Mouse (Mus musculus) mouse trophoblast stem cell (cell line): Measurements from ENCODE around the gene Cdk17.

Experiments used
- in situ Hi-C, 2 experiments: fragments of 300-500 bp; cut with MseI, MboI; formaldehyde crosslinking; loops; 2 replicates in 1 of 2; 3 replicates in 1 of 2; pipeline ENCODE4 v1.15.1; 2025

Gene Cdk17

DNA sequence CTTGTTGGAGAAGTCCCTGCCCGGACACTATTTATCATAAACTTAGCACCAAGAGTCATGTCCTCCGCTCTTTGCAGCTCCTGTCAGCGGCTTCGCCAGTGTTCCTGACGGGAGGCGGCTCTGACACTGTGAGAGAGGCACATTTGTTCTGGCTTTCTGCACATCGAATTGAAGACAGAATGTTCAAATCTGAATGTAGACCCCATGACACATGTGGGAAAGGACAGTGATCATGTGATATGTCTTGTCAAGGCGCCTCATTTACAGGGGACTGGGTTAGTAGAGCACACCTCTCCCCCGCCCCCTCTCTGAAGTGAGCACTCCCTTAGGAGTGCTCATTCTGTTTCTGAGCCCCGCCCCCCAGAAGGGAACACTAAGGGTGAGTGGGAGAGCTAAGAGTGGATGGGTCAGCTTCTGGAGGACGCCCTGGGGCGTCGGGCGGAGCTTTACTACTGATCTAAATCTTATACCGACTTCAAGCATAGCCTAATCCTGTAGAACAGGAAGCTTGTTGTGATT lies 101.4 kb downstream of the Cdk17 start:
- in situ Hi-C loops, result no loop called here

DNA sequence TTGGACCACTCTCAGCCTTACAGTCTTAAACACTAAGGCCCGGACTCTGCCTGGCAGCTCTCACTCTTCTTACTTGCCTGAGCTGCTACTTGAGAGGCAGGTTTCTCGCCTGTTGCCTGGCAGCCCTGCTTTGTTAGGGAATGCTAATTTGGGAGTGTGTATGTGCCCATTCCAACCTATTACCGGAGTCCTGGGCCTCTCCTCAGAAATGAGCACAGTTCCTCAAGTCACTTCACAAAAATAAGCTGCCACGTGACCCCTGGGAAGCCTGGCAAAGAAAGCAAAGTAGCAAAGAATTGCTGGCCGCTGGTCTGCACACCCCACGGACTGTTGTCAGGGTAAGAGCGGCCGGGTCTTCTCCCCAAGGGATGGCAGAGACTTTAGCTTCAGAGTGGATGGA lies 102.8 kb downstream of the Cdk17 start:
- in situ Hi-C loops, result no loop called here

DNA sequence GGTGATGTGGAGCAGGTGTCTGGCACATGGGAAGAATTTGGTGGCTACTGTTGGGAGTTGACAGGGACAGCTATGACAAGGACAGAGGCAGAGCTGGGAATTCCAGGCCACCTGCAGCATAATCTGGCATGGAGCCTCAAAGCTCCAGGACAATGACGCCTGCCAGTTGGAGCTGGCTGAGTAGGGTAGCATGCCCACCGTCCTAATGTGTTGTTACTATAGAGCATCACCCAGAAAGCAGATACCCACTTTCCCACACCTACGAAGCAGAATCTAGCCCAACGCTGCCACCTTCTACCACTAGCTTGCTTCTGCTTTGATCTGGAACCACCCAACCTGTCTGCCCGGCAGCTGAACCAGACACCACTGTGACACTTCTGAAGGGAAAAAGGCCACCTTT lies 103.3 kb downstream of the Cdk17 start:
- in situ Hi-C loops, result no loop called here

DNA sequence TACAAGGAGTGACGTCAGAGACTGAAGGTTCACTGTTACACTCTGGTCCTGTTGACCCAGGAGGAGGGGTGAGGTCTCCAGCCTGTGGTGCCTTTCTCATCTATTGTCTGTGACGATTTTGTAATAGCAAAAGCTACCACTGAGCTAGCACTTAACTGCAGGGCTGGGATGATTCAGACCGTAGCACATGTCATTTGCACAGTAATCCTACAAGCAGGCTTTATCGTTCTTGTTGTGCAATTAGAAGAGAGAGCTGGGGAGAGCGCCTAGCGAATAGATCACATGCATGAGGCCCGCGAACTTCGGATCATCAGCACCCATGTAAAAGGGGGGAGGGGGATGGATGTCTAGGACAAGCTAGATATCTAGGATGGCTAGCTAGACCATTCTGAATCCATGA lies 105.2 kb downstream of the Cdk17 start:
- in situ Hi-C loops, result no loop called here

DNA sequence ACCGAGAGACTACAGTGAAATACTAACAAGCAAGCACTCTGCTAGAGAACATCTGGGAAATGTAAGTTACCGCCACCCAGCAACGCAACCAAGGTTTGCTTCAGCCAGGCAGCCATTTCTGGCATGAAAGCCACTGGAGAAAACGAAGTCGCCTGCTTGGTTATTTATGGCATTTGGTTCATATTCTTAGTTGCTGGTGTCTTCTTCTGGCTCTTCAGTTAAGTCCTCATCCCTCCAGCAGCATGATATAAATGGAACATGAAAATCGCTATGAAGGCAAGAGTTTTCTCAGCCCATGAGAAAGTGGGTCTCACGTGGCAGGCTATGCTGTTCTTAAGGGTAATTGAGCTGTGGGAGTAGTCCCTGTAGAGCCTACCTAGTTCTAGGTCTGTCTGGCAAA lies 105.8 kb downstream of the Cdk17 start:
- in situ Hi-C loops, result no loop called here

DNA sequence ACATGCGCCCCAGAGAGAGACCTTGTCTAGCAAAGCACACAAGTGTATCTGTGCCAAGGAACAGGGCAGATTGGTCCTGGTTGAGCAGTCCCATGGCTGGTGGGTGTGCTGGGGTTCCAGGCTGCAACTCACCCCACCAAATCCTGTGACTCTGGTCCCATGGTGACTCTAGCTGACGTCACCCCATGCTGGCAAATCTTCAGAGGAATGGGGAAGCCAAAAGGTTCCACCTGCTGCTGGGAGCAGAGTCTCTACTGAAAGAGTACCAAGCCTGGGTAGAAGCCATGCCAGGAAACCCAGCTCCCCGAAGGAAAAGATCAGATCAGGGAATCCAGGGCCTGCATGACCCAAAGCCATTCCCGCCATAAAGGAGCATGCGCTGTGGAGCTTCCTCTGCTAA lies 106.8 kb downstream of the Cdk17 start:
- in situ Hi-C loops, result no loop called here

DNA sequence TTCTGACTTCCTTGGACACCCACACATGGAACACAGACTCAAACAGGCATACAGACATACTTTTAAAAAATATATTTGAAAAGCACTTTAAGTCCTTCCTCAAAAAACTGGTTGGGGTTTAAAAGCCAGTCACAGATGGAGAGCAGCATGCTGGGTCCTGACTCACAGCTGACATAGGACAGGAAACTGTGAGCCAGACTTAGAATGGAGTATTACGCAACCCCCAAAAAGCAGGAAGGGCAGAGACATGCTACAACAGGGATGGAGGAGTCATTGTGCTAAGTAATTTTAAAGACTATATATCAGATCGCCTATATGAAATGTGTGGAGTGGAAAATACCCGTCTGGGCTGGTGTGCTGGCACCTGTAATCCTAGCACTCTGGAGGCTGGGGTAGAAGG lies 107.7 kb downstream of the Cdk17 start:
- in situ Hi-C loops, result no loop called here

DNA sequence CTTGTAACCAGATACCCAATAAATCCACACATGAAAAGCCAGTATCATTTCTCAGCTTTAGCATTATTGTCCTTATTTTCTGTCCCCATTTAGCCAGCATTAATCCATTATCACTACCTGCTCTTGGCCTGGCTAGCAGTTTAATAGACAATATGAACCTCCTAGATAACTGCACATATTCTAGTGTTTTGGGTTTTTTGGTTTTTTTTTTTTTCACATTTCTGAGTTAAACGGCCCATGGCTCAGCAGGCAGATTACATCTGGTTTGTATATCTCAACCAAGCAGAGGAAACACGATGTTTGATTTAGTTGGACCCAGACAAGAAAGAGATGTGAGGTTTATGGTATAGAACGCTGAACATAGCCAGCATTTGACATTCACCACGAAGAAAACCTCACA lies 109.1 kb downstream of the Cdk17 start:
- in situ Hi-C loops, result no loop called here

DNA sequence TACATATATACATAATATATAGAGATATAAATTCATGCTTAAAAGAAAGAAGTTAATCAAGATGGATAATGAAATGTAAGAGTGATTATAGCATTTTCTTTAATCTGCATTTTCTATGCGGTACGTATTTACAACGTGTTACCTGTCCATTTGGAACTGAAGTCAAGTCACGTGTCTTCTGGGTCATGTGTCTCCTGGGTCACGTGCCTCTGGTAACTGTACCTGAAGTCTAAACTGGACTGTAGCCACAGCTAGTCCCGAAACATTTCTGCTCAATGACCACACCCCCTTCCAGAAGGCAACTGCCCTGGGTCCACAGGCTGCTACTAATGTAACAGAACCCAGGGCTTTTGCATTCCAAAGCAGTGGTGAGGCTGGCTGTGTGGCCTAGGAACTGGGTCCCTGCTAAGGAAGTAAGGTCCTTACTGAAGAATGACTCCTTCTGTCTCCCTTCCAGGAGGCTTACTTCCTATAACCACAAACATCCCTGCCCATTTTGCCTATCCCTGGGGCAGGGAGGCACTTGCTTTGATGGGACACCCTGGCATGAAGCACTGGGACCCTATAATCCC lies 110.3 kb downstream of the Cdk17 start:
- in situ Hi-C loops, result no loop called here

DNA sequence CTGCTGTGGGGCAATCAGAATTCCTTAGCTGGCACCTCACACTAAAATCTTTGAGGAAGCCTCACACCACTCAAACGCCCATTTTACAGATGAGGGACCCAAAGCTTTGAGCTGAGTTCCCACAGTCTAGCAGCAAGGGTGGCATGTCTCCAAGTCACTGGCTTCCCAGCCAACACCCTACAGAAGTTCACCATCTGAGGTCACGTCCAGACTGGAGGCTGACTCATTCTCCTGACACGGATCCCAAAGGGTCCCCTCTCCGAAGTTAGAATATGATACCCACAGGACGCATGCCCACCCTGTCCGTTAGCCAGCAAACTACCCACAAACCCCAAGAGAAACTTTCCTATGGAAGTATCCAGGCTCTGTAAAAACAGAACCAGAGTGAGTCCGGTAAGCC lies 111.2 kb downstream of the Cdk17 start:
- in situ Hi-C loops, result no loop called here

DNA sequence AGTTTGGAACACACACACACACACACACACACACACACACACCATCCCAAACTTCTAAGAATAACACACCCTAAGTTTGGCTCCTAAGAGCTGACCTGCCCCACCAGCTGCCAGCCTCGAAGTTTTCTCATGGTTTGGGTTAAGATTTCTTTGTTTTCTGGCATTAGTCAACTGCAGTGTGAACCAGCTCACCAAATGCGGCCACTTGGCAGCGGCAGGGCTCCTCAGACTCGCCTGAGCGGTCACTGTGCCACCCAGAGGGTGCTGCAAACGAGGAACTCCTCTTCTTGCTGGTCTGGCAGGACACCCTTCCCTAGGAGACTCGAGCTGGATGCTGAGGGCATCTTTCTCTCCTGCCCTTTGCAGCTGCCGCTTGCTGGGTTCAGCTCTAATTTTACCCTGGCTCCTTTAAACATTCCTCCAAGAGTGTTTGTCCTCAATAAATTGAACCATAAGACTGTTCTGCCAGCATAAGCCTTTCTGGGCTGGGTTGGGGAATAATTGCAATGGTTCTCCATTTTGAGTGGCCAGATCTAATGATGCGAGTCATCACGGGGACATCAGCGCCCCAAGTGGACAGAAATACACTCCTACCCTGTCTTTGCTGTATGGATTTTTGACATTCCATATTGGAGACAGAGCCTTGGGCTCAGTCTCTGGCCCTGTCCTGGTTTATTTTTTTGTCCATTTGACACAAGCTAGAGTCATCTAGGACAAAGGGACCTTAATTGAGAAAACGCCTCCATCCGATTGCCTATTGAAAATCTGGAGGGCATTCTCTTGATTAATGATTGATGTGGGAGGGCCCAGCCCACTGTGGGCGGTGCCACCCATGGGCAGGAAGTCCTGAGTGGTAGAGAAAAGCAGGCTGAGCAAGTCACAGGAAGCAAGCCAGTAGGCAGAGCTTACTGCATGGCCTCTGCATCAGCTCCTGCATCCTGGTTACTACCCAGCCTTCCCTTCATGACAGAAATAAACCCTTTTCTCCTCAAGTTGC lies 112.6 kb downstream of the Cdk17 start:
- in situ Hi-C loops, result no loop called here

DNA sequence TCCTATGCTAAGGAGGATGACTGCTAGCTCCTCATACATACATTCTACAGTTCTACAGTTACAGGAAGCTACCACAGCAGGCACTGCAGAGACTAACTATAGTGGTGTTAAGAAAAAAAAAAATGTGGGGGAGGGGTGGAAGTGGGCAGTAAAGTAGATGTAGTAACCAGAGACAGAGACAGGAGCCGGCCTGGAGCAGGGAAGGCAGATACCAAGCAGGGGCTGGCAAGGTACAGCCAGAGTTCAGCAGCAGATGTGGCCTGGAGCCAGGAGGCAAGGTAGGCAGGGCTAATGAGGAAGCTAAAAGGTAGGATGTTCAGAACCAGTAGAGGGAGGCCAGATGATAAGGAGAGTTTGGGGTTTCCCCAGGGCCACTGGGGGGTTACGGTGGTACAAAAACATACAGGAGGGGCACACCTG lies 113.6 kb downstream of the Cdk17 start:
- in situ Hi-C loops, result no loop called here

DNA sequence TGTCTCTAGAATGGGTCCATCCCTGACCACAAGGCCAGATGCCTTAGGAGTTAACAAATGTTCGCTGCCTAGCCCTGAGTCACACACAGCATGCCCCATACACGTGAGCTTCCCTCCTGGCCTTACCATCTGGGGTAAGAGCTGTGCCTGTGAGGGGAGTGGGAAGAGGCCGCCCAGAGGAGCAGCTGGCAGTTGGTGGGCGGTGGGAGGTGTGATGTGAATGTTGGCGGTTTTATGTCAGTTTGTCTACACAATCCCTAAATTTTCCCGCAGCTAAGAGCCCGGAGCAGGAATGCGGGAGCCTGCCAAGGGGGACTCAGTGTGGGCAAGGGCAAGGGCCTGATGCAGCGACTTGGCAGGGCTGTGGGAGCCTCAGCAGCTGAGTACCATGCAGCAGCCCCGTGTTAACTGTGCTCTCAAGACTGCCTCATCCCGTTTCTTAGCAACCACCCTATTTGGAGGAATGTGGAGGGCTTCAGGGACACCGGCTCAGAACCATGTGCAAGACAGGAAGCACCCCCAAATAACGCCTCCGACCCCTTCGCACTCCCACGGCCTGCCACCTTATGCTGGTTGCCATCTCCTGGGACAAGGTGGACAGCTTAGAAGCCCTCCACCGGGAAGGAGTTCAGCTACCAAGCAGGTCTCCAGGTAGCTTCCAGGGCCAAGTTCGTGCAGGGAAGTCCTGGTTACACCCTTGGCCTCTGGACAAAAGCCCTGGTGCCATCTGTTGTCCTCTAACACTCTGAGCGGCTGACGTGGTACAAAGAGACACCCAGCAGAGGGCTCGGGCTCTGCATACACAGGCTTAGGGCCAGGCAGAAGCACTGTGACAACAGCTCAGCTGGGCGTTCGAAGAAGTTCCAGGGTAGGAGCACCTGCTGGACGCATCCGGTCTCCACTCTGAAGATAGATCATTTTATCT lies 114.8 kb downstream of the Cdk17 start:
- in situ Hi-C loops, result no loop called here

DNA sequence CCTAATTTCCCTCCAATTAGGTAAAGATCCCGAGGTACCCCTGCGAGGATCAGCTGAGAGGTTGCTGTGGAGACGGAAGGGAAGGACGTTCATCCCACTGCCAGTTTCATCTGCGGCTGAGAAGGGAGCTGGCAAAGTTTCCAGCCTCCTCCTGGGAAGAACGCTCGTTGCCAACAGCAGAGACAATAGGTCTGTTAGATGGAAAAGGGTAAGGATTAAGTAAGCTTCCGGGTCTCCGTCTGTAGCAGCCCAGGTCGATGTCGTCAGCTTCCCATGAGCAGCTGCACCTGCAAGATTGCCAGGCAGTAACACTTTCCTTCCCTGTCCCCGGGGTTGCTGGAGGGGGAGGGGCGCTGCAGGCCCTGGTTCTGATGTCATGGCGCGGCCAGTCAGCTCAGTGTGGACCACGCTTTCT lies 115.7 kb downstream of the Cdk17 start:
- in situ Hi-C loops, result no loop called here

DNA sequence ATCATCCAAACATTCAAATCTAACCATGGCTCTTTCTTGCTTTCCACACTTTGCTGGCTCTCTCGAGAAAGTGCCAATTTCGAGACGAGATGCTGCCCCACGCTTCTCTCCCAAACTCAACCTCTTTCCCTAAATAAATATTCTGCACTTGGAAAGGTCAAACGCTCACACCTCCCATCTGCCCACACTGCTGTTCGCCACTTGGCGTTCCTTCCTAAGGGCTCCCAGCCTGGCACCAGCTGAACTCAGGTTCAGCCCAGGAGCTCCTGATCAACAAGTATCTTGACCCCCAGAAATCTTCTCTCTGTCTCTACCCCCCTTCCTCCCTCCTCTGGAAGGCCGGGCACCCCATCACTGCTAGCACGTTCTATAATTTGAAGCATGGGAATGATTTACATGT lies 116.2 kb downstream of the Cdk17 start:
- in situ Hi-C loops, result no loop called here

DNA sequence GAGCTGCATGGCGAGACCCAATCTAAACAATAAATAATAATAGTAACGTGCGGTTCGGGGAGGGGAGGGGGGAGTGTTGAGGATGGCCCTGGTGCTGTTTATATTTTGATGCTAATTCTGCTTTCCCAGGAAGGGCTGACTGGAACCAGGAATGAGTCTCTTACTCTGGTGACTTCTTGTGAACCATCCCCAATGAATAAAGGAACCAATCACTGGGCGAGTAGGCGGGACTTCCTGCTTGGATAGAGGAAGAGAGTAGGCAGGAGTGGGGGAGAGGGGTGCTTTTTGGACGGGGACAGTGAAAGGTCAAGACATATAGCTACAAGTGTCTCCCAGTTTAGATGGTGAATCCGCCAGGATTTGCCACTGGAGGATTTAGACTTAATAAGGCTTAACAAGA lies 117.7 kb downstream of the Cdk17 start:
- in situ Hi-C loops, result no loop called here

DNA sequence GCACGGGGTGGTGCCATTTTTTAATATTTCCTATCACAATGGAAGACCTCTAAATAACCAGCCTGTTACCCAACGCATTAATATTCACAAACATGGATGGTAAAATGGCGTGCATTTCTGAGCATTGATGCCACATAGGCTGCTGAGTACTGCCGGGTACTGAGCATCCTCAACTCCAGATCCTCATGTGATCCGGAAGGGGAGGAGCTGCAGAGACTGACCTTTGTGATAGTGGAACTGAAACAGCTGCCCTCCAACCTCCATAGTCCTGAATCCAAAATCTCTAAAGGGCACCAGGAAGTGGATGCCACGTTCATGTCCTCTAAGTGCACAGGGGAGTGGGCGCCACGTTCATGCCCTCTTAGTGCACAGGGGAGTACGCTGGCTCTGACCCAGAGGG lies 118.4 kb downstream of the Cdk17 start:
- in situ Hi-C loops, result no loop called here

DNA sequence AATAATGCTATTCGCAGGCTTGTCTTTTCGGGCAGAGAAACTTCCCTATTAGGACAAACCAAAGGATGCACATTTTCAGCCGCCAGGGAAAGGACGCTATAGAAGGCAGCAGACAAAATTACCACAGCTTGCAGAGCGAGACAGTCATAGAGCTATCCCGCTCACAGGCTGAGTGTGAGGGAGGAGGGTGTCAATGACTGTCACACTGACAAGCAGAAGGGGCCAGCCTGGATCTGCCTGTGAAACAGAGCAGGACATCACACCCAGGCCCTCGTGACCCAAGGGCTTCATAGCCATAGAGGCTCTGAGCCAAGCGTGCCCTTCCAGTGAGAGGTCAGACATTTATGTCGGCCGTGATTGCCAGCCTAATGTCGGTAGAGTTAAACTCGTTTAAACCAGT lies 119.9 kb downstream of the Cdk17 start:
- in situ Hi-C loops, result loop anchor here (10.0 kb wide), 1 partner anchor 206 kb away; no protein-coding TSS in a partner anchor

DNA sequence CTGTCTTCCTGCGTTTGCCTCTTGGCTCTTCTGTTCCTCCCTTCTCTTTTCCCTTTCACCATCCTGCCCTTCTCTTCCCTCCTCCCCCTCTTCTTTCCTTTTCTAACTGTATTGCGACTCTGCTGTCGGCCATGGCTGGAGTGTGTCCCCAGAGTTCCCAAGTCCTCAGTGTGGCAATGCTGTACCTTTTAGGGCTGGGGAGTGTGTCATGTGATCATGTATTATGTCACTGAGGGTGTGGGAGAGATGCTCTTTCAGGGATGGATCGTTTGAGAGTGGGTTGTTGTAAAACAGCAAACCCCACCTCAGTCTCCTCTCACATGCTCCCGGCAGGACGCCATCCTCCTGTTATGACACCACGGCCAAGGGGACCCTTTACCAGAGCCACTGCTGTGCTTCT lies 120.4 kb downstream of the Cdk17 start:
- in situ Hi-C loops, result loop anchor here (10.0 kb wide), 1 partner anchor 206 kb away; no protein-coding TSS in a partner anchor

DNA sequence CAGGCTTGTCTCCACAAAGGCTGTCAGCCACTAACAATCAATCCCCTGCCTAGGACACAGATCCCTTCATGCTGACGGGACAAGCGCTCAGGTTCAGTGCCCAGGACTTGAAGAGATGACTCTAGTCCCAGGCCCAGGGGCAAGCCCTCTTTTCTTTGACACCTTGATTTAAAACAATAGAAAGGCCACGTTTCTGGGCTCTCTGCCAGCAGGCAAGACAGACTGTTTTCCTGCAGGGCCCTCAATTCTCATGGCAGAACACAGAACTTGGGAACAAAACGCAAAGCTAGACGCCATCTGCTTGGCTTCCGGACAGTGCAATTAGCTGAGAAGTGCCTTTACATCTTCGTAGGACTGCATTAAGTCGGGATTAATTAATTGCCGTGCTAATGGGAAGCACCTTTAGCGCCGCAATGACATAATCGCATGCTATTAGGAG lies 121.9 kb downstream of the Cdk17 start:
- in situ Hi-C loops, result loop anchor here (10.0 kb wide), 1 partner anchor 208 kb away; no protein-coding TSS in a partner anchor

DNA sequence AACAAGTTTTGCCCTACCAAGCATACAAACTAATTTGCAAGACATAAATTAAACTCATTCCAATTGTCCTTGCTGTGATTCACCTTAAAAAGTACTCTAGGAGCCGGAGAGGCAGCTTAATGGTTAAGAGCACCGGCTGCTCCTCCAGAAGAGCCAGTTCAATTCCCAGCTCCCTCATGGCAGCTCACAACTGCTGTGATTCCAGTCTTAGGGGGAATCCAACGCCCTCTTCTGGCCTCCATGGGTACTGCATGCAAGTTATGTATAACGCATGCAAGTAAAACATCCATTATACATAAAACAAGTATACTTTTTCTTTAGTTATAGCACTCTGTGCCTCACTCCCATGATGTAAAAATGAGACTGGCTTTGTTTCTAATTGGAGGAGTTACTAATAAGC lies 122.6 kb downstream of the Cdk17 start:
- in situ Hi-C loops, result loop anchor here (10.0 kb wide), 1 partner anchor 208 kb away; no protein-coding TSS in a partner anchor
